Mouse (Mus musculus): ENCODE measurements around the gene Sult5a1. TPM values are rescaled to one million over a fixed set of nuclear protein-coding genes. Genes with fewer than 3 reads are reported as not detected.

The Sult5a1 gene
- polyA plus RNA-seq, 1 experiment from 2014 or later = 4.0 TPM

DNA sequence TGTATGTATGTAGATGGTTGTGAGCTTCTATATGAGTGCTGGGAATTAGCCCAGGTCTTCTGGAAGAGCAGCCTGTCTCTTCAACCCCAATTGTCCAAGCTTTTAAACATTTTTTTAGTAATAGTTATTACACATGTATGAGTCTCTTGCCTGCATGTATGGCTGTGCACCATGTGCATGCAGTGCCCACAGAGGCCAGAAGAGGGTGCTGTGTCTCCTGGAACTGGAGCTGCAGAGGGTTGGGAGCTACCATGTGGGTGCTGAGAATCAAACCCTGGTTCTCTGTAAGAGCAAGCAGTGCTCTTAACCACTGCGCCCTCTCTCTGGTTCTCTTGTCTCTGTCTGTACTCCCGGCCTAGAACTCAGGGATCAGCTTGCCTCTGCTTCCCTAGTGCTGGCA, 25.2 kb downstream of the Sult5a1 start:
- Histone ChIP-seq H3K4me2 (ENCODE audit: low read depth, low read length) (no peak overlapping the region), H3K4me3 (ENCODE audit: low read depth, low read length) (no peak overlapping the region), H3K9me3 (ENCODE audit: low read length) (no peaks in the 10 kb centered on the region; the same call in 1 of the 2 replicates), H3K36me3 (replicated peaks; ENCODE audit: insufficient read depth, low read length) (no peaks in the 10 kb centered on the region), H3K27ac (ENCODE audit: low read depth) (no peak overlapping the region), H3K27me3 (ENCODE audit: insufficient read depth, low read length) (peaks cover 8% of the 10 kb centered on the region; the same call in 1 of the 2 replicates), H3K9ac (replicated peaks) (no peak overlapping the region), H3K4me1 (ENCODE audit: insufficient read depth) (no peaks in the 10 kb centered on the region)
- ATAC-seq (no peak), DNase-seq (no peak)
- TF ChIP-seq EP300 (IDR thresholded peaks at IDR 0.05; ENCODE audit: low read depth) (no peak), CTCF (IDR thresholded peaks at IDR 0.05; ENCODE audit: low read depth) (peak; percentile 35)
- WGBS (ENCODE audit: insufficient replicate concordance) = 87% methylated on average over 2 of the region's 2 CpGs

DNA sequence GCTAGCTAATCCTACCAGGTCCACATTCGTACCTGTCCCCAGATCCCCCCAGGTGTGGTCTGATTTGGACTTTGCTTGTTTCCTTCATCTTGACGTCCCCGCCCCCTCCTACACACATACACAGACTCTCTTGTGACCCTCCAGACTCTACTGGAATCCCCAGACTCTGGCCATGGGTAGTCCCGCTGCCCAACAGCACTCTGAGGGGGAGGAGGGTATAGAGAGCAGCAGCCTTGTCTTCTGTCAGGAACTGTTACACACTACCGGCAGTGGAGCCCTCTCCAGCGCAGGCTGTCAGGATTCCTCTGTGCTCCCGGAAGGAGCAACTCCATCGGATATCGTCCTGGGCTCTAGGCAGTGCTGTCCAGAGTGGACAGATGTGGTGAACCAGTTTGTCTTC, 27.1 kb downstream of the Sult5a1 start:
- ATAC-seq = peak; percentile 22; the same call in 1 of the 2 replicates
- peaks cover 19% of the 10 kb centered on the region for H3K27me3 ChIP-seq (ENCODE audit: insufficient read depth, low read length)
- H3K4me2 ChIP-seq (ENCODE audit: low read depth, low read length) = no peak overlapping the region
- H3K9ac ChIP-seq (replicated peaks) = no peak overlapping the region
- H3K4me1 ChIP-seq (ENCODE audit: insufficient read depth) = peaks cover 5% of the 10 kb centered on the region
- no peak for DNase-seq
- no peaks in the 10 kb centered on the region; the same call in 1 of the 2 replicates for H3K9me3 ChIP-seq (ENCODE audit: low read length)
- no peaks in the 10 kb centered on the region for H3K36me3 ChIP-seq (replicated peaks; ENCODE audit: insufficient read depth, low read length)
- TF ChIP-seq CTCF (IDR thresholded peaks at IDR 0.05; ENCODE audit: low read depth) (no peak), EP300 (IDR thresholded peaks at IDR 0.05; ENCODE audit: low read depth) (no peak)
- no peak overlapping the region for H3K27ac ChIP-seq (ENCODE audit: low read depth)
- 46% methylated on average over 9 of the region's 9 CpGs for WGBS (ENCODE audit: insufficient replicate concordance)
- H3K4me3 ChIP-seq (ENCODE audit: low read depth, low read length) = no peak overlapping the region

- WGBS (ENCODE audit: insufficient replicate concordance) = 10% methylated on average over 19 of the region's 19 CpGs
- no peak overlapping the region for H3K27ac ChIP-seq (ENCODE audit: low read depth)
- no peak for TF ChIP-seq EP300 (IDR thresholded peaks at IDR 0.05; ENCODE audit: low read depth)
- DNase-seq = peak; percentile 85
- H3K9ac ChIP-seq (replicated peaks) = no peak overlapping the region
- peaks cover 6% of the 10 kb centered on the region for H3K4me1 ChIP-seq (ENCODE audit: insufficient read depth)
- peaks cover 26% of the 10 kb centered on the region for H3K27me3 ChIP-seq (ENCODE audit: insufficient read depth, low read length)
- H3K4me2 ChIP-seq (ENCODE audit: low read depth, low read length) = 0 out of 2 replicates have a peak overlapping the region, but pooled peaks have one; percentile 26
- peak; percentile 83 for ATAC-seq
- no peaks in the 10 kb centered on the region for H3K9me3 ChIP-seq (ENCODE audit: low read length)
- H3K36me3 ChIP-seq (replicated peaks; ENCODE audit: insufficient read depth, low read length) = no peaks in the 10 kb centered on the region
- no peak overlapping the region for H3K4me3 ChIP-seq (ENCODE audit: low read depth, low read length)
Measured at GRCm38 (mm10) chr8:123126193-123126816, 31.8 kb downstream of the Sult5a1 start.

DNA sequence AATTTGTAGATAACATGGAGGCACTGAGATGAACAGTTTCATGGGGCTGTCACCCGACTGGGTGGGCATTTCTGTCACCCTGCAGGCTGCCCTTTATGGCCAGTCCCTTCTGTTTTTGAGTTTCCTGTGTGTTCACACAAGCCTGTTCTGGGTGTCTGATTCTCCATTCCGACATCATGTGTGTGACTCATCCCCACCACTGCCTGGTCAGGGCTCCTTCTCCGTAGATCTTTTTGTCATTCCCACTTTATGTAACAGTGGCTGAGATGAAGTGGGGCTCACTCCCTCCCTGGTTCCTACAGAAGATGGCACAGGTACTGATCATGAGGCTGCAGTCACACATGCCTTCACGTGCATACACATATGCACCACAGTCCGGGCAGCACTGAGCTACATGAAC, 35.4 kb downstream of the Sult5a1 start:
- TF ChIP-seq CTCF (IDR thresholded peaks at IDR 0.05; ENCODE audit: low read depth) (no peak), EP300 (IDR thresholded peaks at IDR 0.05; ENCODE audit: low read depth) (no peak)
- no peak overlapping the region for H3K9ac ChIP-seq (replicated peaks)
- no peaks in the 10 kb centered on the region for H3K36me3 ChIP-seq (replicated peaks; ENCODE audit: insufficient read depth, low read length)
- H3K9me3 ChIP-seq (ENCODE audit: low read length) = no peaks in the 10 kb centered on the region
- peaks cover 8% of the 10 kb centered on the region for H3K4me1 ChIP-seq (ENCODE audit: insufficient read depth)
- 70% methylated on average over 5 of the region's 5 CpGs for WGBS (ENCODE audit: insufficient replicate concordance)
- DNase-seq = no peak
- ATAC-seq = no peak
- peaks cover 39% of the 10 kb centered on the region for H3K27me3 ChIP-seq (ENCODE audit: insufficient read depth, low read length)
- no peak overlapping the region for H3K4me2 ChIP-seq (ENCODE audit: low read depth, low read length)
- H3K27ac ChIP-seq (ENCODE audit: low read depth) = no peak overlapping the region
- H3K4me3 ChIP-seq (ENCODE audit: low read depth, low read length) = no peak overlapping the region

DNA sequence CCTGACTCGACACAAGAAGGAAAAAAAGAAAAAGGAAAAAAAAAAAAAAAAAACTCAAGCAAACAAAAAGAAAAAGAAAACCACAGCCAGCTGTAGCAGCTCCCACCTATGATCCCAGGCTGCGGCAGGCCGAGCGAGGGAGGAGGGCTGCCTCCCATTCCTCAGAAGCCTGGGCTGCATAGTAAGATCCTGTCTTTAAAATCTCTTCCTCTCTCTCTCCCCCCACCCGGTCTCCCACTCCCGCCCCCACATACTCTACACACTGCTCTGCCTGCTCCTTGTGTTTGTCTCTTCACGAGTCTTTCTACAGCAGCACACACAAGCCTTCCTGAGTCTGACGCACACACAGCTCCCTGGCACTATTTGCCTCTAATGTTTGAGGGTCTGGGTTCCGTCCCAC, 36.1 kb downstream of the Sult5a1 start:
- 68% methylated on average over 9 of the region's 9 CpGs for WGBS (ENCODE audit: insufficient replicate concordance)
- peaks cover 41% of the 10 kb centered on the region for H3K27me3 ChIP-seq (ENCODE audit: insufficient read depth, low read length)
- TF ChIP-seq EP300 (IDR thresholded peaks at IDR 0.05; ENCODE audit: low read depth) (no peak), CTCF (IDR thresholded peaks at IDR 0.05; ENCODE audit: low read depth) (no peak)

DNA sequence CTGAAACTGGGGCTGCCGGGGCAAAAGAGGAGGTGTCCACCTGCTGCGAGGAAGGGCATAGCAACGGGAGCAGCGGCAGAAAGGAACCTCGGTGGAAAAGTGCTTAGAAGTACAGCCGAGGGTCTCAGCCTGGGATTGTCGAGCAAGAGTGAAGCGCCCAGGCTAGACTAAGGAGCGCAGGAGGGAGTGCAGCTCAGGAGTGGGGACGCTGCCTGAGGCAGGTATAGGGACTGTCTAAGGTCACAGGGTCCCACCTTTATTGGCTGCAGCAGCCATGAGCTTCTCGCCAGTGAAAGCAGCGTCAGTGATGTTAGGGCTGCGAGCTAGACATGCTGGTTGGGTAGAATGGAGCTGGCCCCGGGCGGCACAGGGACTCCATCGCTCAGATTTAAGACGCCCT, 40.4 kb downstream of the Sult5a1 start:
- no peak overlapping the region for H3K27ac ChIP-seq (ENCODE audit: low read depth)
- no peak overlapping the region for H3K9ac ChIP-seq (replicated peaks)
- no peak for TF ChIP-seq EP300 (IDR thresholded peaks at IDR 0.05; ENCODE audit: low read depth)
- no peak for TF ChIP-seq CTCF (IDR thresholded peaks at IDR 0.05; ENCODE audit: low read depth)
- no peaks in the 10 kb centered on the region for H3K9me3 ChIP-seq (ENCODE audit: low read length)
- peak overlapping the region; percentile 82 for H3K4me2 ChIP-seq (ENCODE audit: low read depth, low read length)
- peaks cover 40% of the 10 kb centered on the region for H3K27me3 ChIP-seq (ENCODE audit: insufficient read depth, low read length)
- no peak for DNase-seq
- WGBS (ENCODE audit: insufficient replicate concordance) = 5% methylated on average over 17 of the region's 17 CpGs
- H3K4me1 ChIP-seq (ENCODE audit: insufficient read depth) = peaks cover 15% of the 10 kb centered on the region
- no peak; the same call in 1 of the 2 replicates for ATAC-seq
- no peaks in the 10 kb centered on the region for H3K36me3 ChIP-seq (replicated peaks; ENCODE audit: insufficient read depth, low read length)
- H3K4me3 ChIP-seq (ENCODE audit: low read depth, low read length) = peak overlapping the region; percentile 46

More for the DNA sequence above, 36.1 kb downstream of the Sult5a1 start:
- peaks cover 14% of the 10 kb centered on the region for H3K4me1 ChIP-seq (ENCODE audit: insufficient read depth)
- no peak overlapping the region for H3K4me2 ChIP-seq (ENCODE audit: low read depth, low read length)
- no peak overlapping the region for H3K4me3 ChIP-seq (ENCODE audit: low read depth, low read length)
- DNase-seq (no peak), ATAC-seq (no peak)
- H3K9ac ChIP-seq (replicated peaks) = no peak overlapping the region
- no peaks in the 10 kb centered on the region for H3K36me3 ChIP-seq (replicated peaks; ENCODE audit: insufficient read depth, low read length)
- H3K9me3 ChIP-seq (ENCODE audit: low read length) = no peaks in the 10 kb centered on the region
- no peak overlapping the region for H3K27ac ChIP-seq (ENCODE audit: low read depth)
